Mouse (Mus musculus) spleen, postnatal 36 days (tissue): Measurements from ENCODE around the gene Tmem39b.
A peak's percentile ranks its signal among the peaks of the same experiment; 100 is the strongest.
"Not testable (repeated sequence)": the region's sequence is repeated elsewhere in the genome, so short reads cannot be mapped to it uniquely, and the experiment has no call there.

Source experiments
- DNase-seq, 2 experiments: peaks; one replicate each; pipeline ENCODE4 v3.0.0; 2022; ENCODE audit warnings: low spot score in 2 of 2, mixed read lengths in 1 of 2

Tmem39b gene

DNA sequence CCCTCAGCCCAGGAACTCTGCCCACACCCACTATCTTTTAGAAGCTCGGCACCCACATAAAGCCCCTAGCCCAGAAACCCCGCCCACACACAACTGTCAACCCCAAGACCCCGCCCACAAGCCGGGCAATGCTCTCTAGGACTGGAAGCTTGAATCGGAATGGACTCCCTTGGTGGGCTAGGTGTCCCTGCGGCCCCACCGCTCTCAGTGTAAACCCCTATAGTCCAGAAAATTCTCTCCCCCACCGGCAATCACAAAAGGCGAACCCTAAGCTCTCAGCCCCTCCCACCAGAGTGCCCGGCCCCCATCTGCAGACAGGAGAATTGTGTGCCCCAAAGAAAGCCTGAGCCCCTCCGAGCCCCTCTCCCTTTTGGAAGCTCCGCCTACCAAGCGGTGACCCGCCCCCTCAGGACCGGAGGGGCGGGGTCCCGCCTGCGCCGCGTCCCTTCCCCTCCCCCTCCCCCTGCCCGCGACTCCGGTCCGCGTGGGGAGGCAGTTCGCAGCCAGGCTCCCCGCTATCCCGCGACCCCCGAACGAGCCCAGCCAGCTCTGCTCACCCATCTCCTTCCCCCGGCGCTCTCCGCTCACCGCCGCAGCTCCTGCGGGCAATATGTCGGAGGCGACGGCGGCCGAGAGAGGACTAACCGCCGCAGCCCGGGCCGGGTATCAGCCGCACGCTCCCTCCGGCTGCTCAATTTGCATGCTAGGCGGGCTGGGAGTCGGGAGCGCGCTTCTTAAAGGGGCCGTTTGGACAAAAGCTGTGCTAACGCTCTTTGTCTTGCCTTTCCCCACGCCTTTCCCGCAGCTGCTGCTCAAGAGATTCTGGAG lies at the start of gene Tmem39b:
TSS of gene Tmem39b (minus strand) at position 681 of the 828 bp plus-strand sequence.
- peak; percentile 90 to 91 for DNase-seq

GRCm38 (mm10) chr4:129746106-129746505 lies 49.5 kb upstream of the Tmem39b start:
- DNase-seq, result no peak

DNA sequence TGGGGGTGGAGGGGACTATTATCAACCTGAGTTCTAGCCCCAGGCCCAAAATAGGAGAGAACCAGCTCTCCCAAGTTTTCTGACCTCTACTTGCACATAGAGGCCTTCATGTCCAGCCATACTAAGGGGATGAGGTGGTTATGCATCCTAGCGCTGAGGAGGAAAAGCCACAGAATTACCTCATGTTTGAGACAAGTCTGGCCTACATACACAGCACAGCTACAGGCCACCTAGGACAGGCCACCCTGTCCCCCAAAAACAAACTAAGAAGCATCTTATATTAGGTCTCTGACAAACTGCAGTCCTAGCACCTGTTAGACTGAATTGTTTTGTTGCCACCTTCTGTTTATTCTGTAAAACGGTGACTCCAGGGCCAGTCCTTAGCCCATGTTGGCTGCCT lies 46.9 kb upstream of the Tmem39b start:
- DNase-seq, result no peak

GRCm38 (mm10) chr4:129743010-129743390 lies 46.4 kb upstream of the Tmem39b start:
- DNase-seq, result no peak

GRCm38 (mm10) chr4:129742232-129743009 lies 45.8 kb upstream of the Tmem39b start, which contains the start of gene Khdrbs1:
Gene Khdrbs1, minus strand, starts transcription at chr4:129742303.
- peak; percentile 97 for DNase-seq

DNA sequence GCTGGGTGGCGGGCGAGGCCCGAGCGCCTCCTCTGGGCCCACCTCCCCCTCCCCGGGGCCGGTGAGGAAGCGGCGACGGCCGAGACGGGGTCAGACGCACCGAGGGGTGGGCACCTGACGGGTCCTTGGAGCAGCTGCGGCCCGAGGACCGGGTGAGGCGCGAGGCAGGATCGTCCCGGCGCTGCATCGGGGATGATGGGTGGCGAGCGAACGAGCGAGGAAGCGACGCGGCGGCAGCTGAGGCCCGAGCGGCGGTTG lies 45.3 kb upstream of the Tmem39b start:
- DNase-seq, result no peak

DNA sequence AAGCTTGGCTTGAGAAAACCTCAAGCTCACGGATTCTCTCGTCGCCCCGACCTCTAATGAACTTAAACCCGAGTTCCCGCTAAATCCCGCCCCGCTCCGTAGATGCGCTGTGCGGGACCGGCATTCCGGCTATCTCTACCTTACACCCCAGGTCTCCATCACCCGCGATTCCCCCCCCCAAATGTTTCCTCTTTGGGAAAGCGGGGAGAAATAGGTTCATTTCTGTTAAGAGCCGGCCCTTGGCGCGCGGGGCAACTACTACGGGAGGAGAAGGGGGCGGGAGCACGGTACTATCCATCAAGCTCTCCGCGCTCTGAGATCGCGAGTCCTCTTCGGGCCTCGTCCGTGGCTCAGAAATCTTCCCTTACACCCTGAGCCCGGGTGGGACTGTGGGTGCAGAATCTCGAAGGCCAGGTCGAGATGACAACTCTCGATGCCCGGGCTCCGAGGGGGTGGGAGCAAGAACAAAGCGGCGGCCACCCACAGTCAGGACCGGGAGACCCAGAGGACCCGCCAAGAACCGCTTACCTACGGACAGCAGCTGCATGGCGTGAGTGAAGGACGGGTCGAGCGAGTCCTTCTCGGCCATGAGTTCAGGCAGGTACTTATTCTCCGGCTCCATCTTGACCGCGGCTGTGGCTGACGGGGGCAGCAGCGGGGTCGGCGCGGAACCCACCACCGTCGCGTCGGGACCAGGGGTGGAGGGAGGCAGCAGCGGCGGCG lies 44.8 kb upstream of the Tmem39b start:
- DNase-seq, result peak; percentile 10 to 50

DNA sequence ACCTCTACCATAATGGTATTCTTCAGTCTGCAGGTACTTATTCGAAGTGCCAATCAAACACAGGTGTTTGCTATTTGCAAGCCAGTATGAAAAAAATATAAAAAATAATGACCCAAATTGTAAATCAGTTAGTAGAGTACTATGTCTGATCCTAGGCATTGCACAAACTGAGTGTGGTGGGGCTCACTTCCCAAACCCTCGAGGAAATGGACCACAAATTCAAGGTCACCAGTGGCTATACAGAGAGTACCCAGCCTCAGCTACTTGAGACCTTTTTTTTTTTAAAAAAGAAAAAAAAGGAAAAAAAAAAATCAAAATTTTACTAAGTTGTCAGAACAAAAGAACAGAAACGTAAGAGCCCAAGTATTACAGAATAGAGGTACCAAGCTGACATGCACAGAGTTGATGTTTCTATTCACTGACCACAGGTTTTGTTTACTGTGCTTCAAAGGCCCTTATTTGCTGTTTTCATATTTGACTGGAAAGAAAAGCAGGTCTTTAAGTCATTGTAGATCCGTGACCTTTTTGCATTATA lies 42.5 kb upstream of the Tmem39b start:
- DNase-seq, result no peak

DNA sequence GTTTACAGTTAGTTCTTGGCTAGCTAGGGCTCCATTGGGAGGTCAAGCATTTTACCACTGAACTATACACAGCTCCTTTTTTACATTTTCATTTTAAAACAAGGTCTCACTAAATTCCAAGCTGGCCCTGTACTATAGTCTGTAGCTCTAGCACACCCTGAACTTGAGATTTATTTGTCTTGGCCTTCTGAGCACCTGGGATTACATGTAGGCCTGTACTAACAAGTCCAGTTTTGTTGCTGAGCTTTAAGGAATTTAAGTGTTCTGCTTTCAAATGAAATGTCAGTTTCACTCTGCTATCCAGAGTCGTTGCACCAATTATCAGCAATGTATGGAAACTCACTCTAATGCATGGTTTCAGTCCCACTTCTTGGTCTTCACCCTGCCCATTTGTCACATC lies 39.5 kb upstream of the Tmem39b start:
- DNase-seq, result no peak

DNA sequence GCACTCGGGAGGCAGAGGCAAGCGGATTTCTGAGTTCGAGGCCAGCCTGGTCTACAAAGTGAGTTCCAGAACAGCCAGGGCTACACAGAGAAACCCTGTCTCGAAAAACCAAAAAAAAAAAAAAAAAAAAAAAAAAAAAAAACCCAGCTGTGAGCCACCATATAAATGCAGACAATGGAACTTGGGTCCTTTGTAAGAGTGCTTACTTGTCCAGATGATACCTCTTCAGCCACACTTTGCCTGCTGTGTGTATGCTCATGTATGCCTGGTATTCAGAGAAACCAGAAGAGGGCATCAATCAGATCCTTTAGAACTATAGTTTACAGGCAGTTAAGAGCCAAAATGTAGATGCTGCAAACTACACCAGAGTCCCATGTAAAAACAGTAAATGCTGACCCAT lies 38.8 kb upstream of the Tmem39b start:
- not testable (repeated sequence) for DNase-seq

DNA sequence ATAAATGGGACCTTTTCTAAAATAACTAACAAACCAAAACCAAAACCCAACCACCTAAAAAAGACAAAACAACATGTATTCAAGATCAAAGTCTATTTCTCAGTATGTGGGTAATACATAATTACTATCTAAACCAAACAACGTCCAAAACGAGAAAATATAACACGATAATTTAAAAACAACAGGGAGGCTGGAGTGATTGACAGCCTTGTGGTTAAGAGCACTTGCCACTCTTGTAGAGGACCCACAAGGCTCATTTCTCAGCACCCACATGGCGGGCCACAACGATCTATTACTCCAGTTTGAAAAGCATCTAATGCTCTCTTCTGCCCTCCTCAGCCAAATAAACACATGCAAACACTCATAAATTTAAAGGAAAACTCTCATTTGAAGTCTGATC lies 34.8 kb upstream of the Tmem39b start:
- DNase-seq, result no peak

DNA sequence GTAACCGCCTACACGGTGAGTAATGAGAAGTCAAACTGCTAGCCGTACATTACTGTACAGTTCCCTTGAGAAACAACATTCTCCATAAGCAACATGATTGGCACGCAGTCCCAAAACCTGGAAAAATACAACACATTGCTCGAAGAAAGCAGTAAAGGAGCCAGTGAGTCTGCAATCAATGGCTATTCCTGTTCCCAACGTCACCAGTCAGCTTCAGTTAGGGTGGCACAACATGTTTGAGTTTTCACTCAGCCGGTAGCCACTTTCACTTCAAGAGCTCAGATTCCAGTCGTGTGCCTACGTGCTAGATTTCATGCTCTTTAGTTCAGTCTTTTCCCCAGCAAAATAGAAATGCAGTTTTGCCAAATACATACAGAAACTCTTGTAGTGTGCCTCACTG lies 19.7 kb upstream of the Tmem39b start:
- no peak for DNase-seq

- no peak for DNase-seq
Measured at GRCm38 (mm10) chr4:129709486-129710129, 13.0 kb upstream of the Tmem39b start.

- DNase-seq, result no peak
Measured at GRCm38 (mm10) chr4:129706750-129707149, 10.1 kb upstream of the Tmem39b start.

- no peak for DNase-seq
Measured at GRCm38 (mm10) chr4:129702454-129702853, 5.8 kb upstream of the Tmem39b start.

GRCm38 (mm10) chr4:129701503-129702377 lies 5.1 kb upstream of the Tmem39b start:
- DNase-seq, result peak; percentile 78 to 87

- DNase-seq, result not testable (repeated sequence)
Measured at GRCm38 (mm10) chr4:129700661-129701060, 4.0 kb upstream of the Tmem39b start.

- DNase-seq, result no peak
Measured at GRCm38 (mm10) chr4:129700216-129700615, 3.6 kb upstream of the Tmem39b start.

- no peak for DNase-seq
Measured at GRCm38 (mm10) chr4:129697191-129697590, 553 bp upstream of the Tmem39b start.

- no peak for DNase-seq
Measured at GRCm38 (mm10) chr4:129695815-129696157, 852 bp downstream of the Tmem39b start.

DNA sequence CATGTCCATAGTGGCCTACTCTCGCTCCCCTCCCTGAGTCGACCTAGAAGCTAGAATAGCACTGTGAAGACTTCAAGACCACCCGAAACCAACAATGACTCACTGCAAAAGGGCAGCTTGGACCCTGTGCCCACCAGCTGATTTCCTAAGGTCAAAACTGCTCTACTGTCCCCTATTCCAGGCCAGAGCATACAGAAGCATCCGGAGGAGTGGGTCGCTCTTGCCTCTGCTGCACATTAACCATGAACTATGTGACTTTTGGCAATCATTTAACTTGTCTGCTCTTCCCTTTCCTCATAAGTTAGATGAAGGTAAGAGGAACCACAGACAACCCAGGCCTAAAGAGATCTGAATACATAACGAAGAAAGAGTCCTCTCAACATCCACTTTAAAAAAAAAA lies 12.1 kb downstream of the Tmem39b start:
- no peak for DNase-seq
